Mouse (Mus musculus): ENCODE results near the gene Prn. TPM values are rescaled to one million over a fixed set of nuclear protein-coding genes. Genes with fewer than 3 reads are reported as not detected.

Gene Prn
- under 1 TPM in 1 of 2 experiments, not detected in 1; 0.11 TPM for total RNA-seq (2021)
- long read RNA-seq, experiment 1 = 0 reads
- long read RNA-seq, experiment 2 = 0 reads

DNA sequence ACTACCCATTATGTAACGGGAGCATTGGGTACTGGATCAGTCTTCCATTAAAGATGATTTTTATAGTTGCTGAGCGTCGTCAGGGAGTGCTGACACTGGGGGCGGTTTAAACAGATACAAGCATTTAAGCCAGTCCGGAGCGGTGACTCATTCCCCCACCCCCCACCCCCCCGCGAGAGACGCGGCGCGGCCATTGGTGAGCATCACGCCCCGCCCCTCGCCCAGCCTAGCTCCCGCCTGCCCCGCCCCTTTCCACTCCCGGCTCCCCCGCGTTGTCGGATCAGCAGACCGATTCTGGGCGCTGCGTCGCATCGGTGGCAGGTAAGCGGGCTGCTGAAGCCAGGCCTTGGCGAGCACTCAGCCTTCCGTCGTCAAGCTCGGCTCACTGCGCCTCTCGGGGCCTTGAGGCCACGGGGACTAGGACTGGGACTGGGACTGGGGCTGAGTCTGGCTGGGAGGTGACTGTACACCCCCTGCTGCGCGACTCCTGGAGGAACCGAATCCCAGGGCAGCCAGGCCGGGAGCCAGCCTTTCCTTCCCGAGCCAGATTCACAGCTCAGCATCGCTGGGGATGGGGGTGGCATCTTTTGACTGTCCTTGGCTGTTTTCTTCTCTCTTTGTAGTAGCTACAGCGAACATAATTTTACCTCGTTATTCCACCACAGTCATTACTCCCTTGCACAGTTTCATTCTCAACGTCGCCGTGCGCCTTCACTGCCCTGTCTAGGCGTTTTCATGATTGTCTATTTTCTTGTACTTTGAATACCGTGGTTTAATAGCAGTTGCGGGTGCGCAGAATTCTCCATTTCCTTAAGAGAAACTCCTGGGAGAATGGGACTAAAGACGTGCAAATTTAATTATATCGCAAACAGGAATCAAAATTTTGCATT lies at the start of gene Prn, which contains the start of gene Prnp:
Gene Prn, plus strand, starts transcription at position 275 of the 890 bp plus-strand sequence.
Gene Prnp, plus strand, starts transcription at position 246 of the 890 bp plus-strand sequence.
- peak within 1 kb of the TSS; percentile 79 for H3K4me3 ChIP-seq
- H3K27ac ChIP-seq = peak within 1 kb of the TSS; percentile 95
- intact Hi-C loops (cut with DNase I) = no loop called here
- no peak for TF ChIP-seq CTCF (IDR thresholded peaks at IDR 0.05)
- peak; percentile 97 for DNase-seq

GRCm38 (mm10) chr2:131862617-131863275 lies 47.0 kb upstream of the Prn start:
- no peak for DNase-seq
- intact Hi-C loops (cut with DNase I) = no loop called here
- TF ChIP-seq CTCF (IDR thresholded peaks at IDR 0.05) = no peak
- Histone ChIP-seq H3K4me3 (no peak overlapping the region), H3K27ac (no peak overlapping the region)

- Histone ChIP-seq H3K4me3 (no peak overlapping the region), H3K27ac (no peak overlapping the region)
- intact Hi-C loops (cut with DNase I) = no loop called here
- no peak for TF ChIP-seq CTCF (IDR thresholded peaks at IDR 0.05)
- DNase-seq = no peak
Observed at GRCm38 (mm10) chr2:131863472-131863871, 46.3 kb upstream of the Prn start.

DNA sequence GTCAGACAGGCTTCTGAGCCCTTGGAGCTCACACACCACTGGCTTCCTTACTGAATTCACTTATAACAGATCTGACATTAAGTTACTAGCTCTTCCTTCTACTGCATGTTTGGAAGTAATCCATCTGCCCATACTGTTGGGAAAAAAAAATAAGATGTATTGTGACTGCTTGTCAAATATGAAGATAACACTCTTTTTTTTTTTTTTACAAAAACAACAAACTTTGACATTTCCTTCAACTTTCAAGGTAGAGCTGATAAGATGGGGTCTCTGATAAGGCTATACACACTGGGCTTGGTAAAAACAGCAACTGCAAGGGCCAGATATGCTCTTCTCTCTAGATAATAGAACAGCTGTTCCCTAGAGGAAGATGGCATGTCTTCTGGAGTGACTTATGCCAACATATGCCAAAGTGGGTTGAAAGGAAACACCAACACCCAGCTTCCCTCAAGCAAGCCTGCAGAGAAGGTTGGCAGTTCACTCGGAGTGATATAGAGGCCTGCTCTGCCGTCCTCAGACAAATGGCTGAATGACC lies 45.4 kb upstream of the Prn start:
- intact Hi-C loops (cut with DNase I) = no loop called here
- TF ChIP-seq CTCF (IDR thresholded peaks at IDR 0.05) = no peak

DNA sequence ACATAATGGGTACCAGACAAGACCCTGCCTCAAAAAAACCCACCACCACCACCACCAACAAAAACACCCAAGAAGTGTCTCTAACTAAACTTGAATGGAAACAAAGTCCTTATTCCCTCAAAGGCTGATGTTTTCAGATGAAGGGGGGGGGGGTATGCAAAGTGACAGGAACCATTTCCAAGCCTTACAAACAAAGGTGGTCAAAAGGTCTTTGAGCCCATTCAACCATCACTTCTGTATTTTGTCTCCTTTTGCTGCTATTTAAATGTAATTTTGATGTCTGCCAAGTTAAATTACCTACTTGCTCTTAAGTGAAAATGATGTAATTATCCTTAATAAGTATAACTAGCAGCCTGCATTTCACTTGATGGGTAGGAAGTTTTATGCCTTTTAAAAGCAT lies 43.1 kb upstream of the Prn start:
- TF ChIP-seq CTCF (IDR thresholded peaks at IDR 0.05) = no peak
- intact Hi-C loops (cut with DNase I) = no loop called here
- H3K4me3 ChIP-seq = no peak overlapping the region
- no peak for DNase-seq
- H3K27ac ChIP-seq = no peak overlapping the region

More for the DNA sequence above, 45.4 kb upstream of the Prn start:
- DNase-seq = no peak
- Histone ChIP-seq H3K27ac (no peak overlapping the region), H3K4me3 (no peak overlapping the region)

- no peak overlapping the region for H3K4me3 ChIP-seq
- TF ChIP-seq CTCF (IDR thresholded peaks at IDR 0.05) = no peak
- no peak for DNase-seq
- intact Hi-C loops (cut with DNase I) = no loop called here
- H3K27ac ChIP-seq = no peak overlapping the region
Observed at GRCm38 (mm10) chr2:131868983-131869382, 40.8 kb upstream of the Prn start.

- TF ChIP-seq CTCF (IDR thresholded peaks at IDR 0.05) = no peak
- DNase-seq = no peak
- no peak overlapping the region for H3K4me3 ChIP-seq
- intact Hi-C loops (cut with DNase I) = no loop called here
- no peak overlapping the region for H3K27ac ChIP-seq
Observed at GRCm38 (mm10) chr2:131873376-131873775, 36.4 kb upstream of the Prn start.

DNA sequence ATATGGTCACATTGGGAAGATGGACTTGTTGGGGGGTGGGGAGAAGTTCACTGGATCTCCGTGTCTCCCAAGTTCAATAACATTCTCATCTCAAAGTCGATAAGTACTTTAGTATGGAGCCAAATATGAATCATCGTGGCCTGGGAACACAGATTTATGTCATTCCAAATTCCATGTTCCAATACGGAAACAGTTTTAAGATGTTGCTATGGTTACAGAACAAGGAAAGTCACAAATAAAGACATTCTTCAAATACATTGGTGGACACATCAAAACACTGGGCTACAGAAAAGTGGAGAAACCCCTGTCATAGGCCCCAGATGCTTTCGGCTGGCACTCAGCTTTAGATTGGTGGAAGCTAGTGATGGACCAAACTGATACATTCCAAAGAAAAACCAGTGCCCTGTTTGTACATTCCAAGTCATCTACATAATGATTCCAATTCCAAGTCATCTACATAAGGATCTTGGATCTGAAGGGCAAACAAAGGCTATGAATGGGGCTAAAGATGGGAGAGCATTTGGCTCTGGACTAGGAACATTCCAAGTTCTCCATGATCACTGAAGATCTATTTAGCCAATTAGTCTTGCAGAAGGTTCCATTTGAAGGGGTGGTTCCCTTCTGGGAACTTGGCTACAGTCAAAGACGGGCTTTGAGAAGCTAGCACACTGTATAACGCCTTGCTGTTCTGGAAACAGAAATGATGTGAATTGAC lies 33.0 kb upstream of the Prn start:
- H3K4me3 ChIP-seq = no peak overlapping the region
- intact Hi-C loops (cut with DNase I) = no loop called here
- no peak overlapping the region for H3K27ac ChIP-seq
- no peak for DNase-seq
- TF ChIP-seq CTCF (IDR thresholded peaks at IDR 0.05) = no peak

GRCm38 (mm10) chr2:131881766-131882165 lies 28.0 kb upstream of the Prn start:
- intact Hi-C loops (cut with DNase I) = no loop called here
- DNase-seq = no peak
- no peak overlapping the region for H3K4me3 ChIP-seq
- no peak overlapping the region for H3K27ac ChIP-seq
- TF ChIP-seq CTCF (IDR thresholded peaks at IDR 0.05) = no peak

GRCm38 (mm10) chr2:131883136-131883535 lies 26.6 kb upstream of the Prn start:
- Histone ChIP-seq H3K4me3 (no peak overlapping the region), H3K27ac (no peak overlapping the region)
- TF ChIP-seq CTCF (IDR thresholded peaks at IDR 0.05) = no peak
- no peak for DNase-seq
- intact Hi-C loops (cut with DNase I) = no loop called here

- no peak for TF ChIP-seq CTCF (IDR thresholded peaks at IDR 0.05)
- Histone ChIP-seq H3K27ac (no peak overlapping the region), H3K4me3 (no peak overlapping the region)
- intact Hi-C loops (cut with DNase I) = no loop called here
- no peak for DNase-seq
Observed at GRCm38 (mm10) chr2:131886503-131887160, 23.1 kb upstream of the Prn start.

- intact Hi-C loops (cut with DNase I) = no loop called here
- no peak overlapping the region for H3K27ac ChIP-seq
- TF ChIP-seq CTCF (IDR thresholded peaks at IDR 0.05) = no peak
- no peak for DNase-seq
- H3K4me3 ChIP-seq = no peak overlapping the region
Observed at GRCm38 (mm10) chr2:131888233-131888632, 21.5 kb upstream of the Prn start.

Measured in gastrocnemius, adult 2 months (tissue).